Mouse (Mus musculus) lung, postnatal 36 days (tissue): Measurements from ENCODE around the gene Kirrel2.

Experiments used
- DNase-seq: peaks from one replicate; pipeline ENCODE4 v3.0.0; 2022; ENCODE audit warnings: mixed read lengths

The Kirrel2 gene

GRCm38 (mm10) chr7:30411023-30411422, 46.5 kb downstream of the Kirrel2 start:
- DNase-seq: no peak

- no peak for DNase-seq
These were observed 47.7 kb downstream of the Kirrel2 start for GRCm38 (mm10) chr7:30409789-30410188.

GRCm38 (mm10) chr7:30408639-30409038, 48.9 kb downstream of the Kirrel2 start:
- no peak for DNase-seq

GRCm38 (mm10) chr7:30402343-30402742, 55.1 kb downstream of the Kirrel2 start:
- no peak for DNase-seq

- no peak for DNase-seq
These were observed 57.8 kb downstream of the Kirrel2 start for GRCm38 (mm10) chr7:30399671-30400070.
